Mouse (Mus musculus) G1E (cell line): ENCODE data around the gene Cntln.

Source experiments
- CTCF ChIP-seq: IDR thresholded peaks from 2 replicates; pipeline ENCODE4 v1.5.1; 2012; ENCODE audit warnings: low read depth, low read length, inconsistent platforms, mixed read lengths
- GATA1 ChIP-seq: IDR thresholded peaks from 2 replicates; pipeline ENCODE4 v1.6.1; 2012; ENCODE audit warnings: borderline replicate concordance, low read length, inconsistent platforms, mixed read lengths
- GATA2 ChIP-seq: IDR thresholded peaks from 2 replicates; pipeline ENCODE4 v1.6.1; 2012; ENCODE audit warnings: low read depth, low read length, inconsistent platforms, borderline replicate concordance
- POLR2AphosphoS5 ChIP-seq: IDR thresholded peaks from 2 replicates; pipeline ENCODE4 v1.6.1; 2012; ENCODE audit warnings: low read depth, low read length, inconsistent platforms; ENCODE audit not compliant: insufficient replicate concordance
- TAL1 ChIP-seq: conservative IDR thresholded peaks from 2 replicates; pipeline ENCODE4 v1.6.1; 2012; ENCODE audit warnings: low read depth, low read length, inconsistent platforms, mixed read lengths

DNA sequence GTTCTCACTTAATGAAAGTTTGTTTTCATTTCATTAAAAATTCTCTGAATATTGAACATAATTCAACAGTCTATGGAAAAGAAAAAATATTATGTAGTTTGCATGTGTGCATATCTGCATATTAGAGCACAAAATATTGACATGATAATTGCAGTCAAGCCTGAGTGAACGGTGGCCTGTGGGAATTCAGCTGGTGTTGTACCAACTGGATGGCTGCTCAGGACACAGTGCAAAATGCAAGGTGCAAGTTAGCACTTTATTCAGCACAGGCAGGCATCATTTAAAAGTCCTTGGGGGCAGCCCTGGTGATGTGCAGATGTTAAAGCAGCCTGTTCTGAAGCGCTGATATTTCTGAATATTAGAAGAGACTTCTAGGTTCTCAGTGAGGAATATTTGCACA lies 58.5 kb downstream of the Cntln start:
- TF ChIP-seq CTCF (no peak), POLR2AphosphoS5 (no peak), GATA2 (no peak), GATA1 (no peak), TAL1 (no peak)
